Mouse (Mus musculus) myocyte (in vitro differentiated cells): Measurements from ENCODE around the gene Slc35e3.

Source experiments
- MAX ChIP-seq: IDR thresholded peaks from one replicate; pipeline ENCODE4 v1.6.1; 2011; ENCODE audit warnings: low read depth, mild to moderate bottlenecking, control low read depth
- POLR2A ChIP-seq: IDR thresholded peaks from one replicate; pipeline ENCODE4 v1.6.1; 2011; ENCODE audit warnings: low read depth, mild to moderate bottlenecking, control low read depth, moderate library complexity; ENCODE audit not compliant: insufficient read length
- REST ChIP-seq: IDR thresholded peaks from one replicate; pipeline ENCODE4 v1.6.1; 2011; ENCODE audit warnings: mild to moderate bottlenecking, control low read depth, moderate library complexity; ENCODE audit not compliant: insufficient read depth, insufficient read length
- TCF12 ChIP-seq: IDR thresholded peaks from one replicate; pipeline ENCODE4 v1.6.1; 2011; ENCODE audit warnings: mild to moderate bottlenecking, control low read depth; ENCODE audit not compliant: poor library complexity, insufficient read depth, severe bottlenecking

DNA sequence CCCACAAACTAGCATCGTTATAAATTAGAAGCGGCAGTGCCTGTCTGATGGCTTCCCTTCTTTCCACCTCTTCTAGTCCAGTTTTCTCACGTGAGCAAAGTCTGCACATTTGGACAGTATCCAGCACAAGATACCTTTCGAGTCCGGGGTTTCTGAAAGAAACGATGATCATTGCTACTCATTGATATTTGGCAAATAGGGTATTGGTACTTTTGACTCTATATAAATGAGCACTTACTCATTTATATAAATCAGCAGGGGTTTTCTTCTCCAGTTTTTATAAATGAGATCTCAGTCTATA, 6.6 kb downstream of the Slc35e3 start:
- TF ChIP-seq POLR2A (no peak), TCF12 (no peak), MAX (no peak), REST (no peak)
